Mouse (Mus musculus): Measurements from ENCODE around the gene Fam171a1.
"Not testable (repeated sequence)": the region's sequence is repeated elsewhere in the genome, so short reads cannot be mapped to it uniquely, and the experiment has no call there.

GRCm38 (mm10) chr2:3175988-3176387 is 62.0 kb downstream of the Fam171a1 start:
- TF ChIP-seq CTCF (IDR thresholded peaks at IDR 0.05): peak; percentile 58
- TF ChIP-seq EP300 (IDR thresholded peaks at IDR 0.05): not testable (repeated sequence)

Data from lung, postnatal 0 days (tissue).